Mouse (Mus musculus) urinary bladder, postnatal 4 days (tissue): Measurements from ENCODE around the gene Fstl3.
A peak's percentile ranks its signal among the peaks of the same experiment; 100 is the strongest.

Experiments used
- DNase-seq, 2 experiments: peaks; one replicate each; pipeline ENCODE4 v3.0.0; 2021 to 2022; ENCODE audit warnings: low spot score in 2 of 2

The Fstl3 gene

GRCm38 (mm10) chr10:79783920-79784800, 7.1 kb downstream of the Fstl3 start:
- DNase-seq: no peak

GRCm38 (mm10) chr10:79788386-79789158, 11.5 kb downstream of the Fstl3 start:
- peak; percentile 57 to 82 for DNase-seq

GRCm38 (mm10) chr10:79789581-79789980, 12.5 kb downstream of the Fstl3 start:
- no peak for DNase-seq

- DNase-seq: no peak
Observed at GRCm38 (mm10) chr10:79790861-79791260, 13.8 kb downstream of the Fstl3 start, which contains the start of gene Prss57. Gene Prss57 (minus strand): TSS chr10:79790961.

- DNase-seq: no peak
Observed at GRCm38 (mm10) chr10:79792339-79793040, 15.4 kb downstream of the Fstl3 start.

GRCm38 (mm10) chr10:79793051-79793737, 16.1 kb downstream of the Fstl3 start, which contains the start of gene Palm:
Gene Palm (plus strand): TSS chr10:79793572.
- DNase-seq: peak; percentile 70 to 80

GRCm38 (mm10) chr10:79793738-79794490, 16.8 kb downstream of the Fstl3 start:
- DNase-seq: no peak

- peak; percentile 71 to 75 for DNase-seq
Observed at GRCm38 (mm10) chr10:79794491-79794931, 17.4 kb downstream of the Fstl3 start.

GRCm38 (mm10) chr10:79795905-79796304, 18.8 kb downstream of the Fstl3 start:
- DNase-seq: no peak

- no peak for DNase-seq
Observed at GRCm38 (mm10) chr10:79797326-79797725, 20.3 kb downstream of the Fstl3 start.

- DNase-seq: no peak
Observed at GRCm38 (mm10) chr10:79798289-79798928, 21.3 kb downstream of the Fstl3 start.

GRCm38 (mm10) chr10:79800508-79800907, 23.4 kb downstream of the Fstl3 start:
- no peak for DNase-seq

GRCm38 (mm10) chr10:79801837-79802236, 24.8 kb downstream of the Fstl3 start:
- no peak for DNase-seq

GRCm38 (mm10) chr10:79802331-79802971, 25.4 kb downstream of the Fstl3 start:
- DNase-seq: no peak

GRCm38 (mm10) chr10:79803716-79804323, 26.7 kb downstream of the Fstl3 start:
- DNase-seq: no peak

- DNase-seq: no peak
Observed at GRCm38 (mm10) chr10:79805636-79806035, 28.6 kb downstream of the Fstl3 start.

GRCm38 (mm10) chr10:79806331-79806730, 29.3 kb downstream of the Fstl3 start:
- DNase-seq: no peak

GRCm38 (mm10) chr10:79806972-79807371, 29.9 kb downstream of the Fstl3 start:
- no peak for DNase-seq

GRCm38 (mm10) chr10:79807826-79808225, 30.8 kb downstream of the Fstl3 start:
- no peak for DNase-seq
